Mouse (Mus musculus): Measurements from ENCODE around the gene Ube2r2. TPM values are rescaled to one million over a fixed set of nuclear protein-coding genes. Genes with fewer than 3 reads are reported as not detected.

Gene Ube2r2
- total and polyA plus RNA-seq, 3 experiments: 30.4 to 90.9 (median 38.9) TPM

DNA sequence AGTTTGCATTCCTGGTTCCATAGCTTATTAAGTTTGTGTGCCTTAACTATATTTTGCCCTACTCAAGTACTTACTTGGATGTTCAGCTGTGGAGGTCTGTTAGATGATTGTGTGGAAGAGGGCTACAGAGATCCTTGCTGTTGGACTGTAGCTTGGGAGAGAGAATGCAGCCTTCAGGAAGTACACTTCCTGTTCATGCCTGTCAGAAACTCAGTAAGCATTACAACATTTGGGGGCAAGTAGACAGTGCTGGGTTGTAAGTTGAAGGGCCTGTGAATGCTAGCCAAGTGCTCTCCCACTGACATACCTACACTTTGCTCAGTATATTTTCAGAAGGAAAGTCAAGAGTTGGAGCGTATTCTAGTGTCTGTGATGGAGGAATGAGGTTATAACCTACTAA, 22.7 kb downstream of the Ube2r2 start:
- H3K27ac ChIP-seq (ENCODE audit: insufficient read depth, low read depth): no peak overlapping the region
- dilution Hi-C loops (cut with MboI; ENCODE audit: extremely low pct_ligation_motif_present, extremely low pct_unique_long_range_greater_than_20kb, low sequenced_read_pairs): no loop called here

DNA sequence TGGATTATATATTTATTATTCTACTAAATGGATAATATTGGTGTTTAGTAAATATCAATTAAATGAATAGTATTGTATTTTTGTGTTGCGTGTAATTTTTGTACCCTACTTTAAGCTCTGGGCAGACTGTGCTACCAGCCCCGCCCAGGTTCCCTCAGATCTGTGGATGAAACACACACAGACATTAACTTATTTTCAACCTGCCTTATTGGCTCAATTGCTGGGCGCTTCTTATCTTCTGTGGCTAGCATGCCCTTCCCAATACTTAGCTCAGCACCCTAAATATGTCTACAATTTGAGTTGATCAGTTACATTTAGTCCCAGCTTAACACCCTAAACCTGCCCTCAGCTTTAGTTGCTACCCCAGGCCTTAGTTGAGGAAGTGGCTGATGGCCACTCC, 25.7 kb downstream of the Ube2r2 start:
- no peak overlapping the region for H3K4me3 ChIP-seq (replicated peaks in 1 of 3; ENCODE audit: low read depth in 2 of 3, low read length in 2 of 3, poor library complexity in 1 of 3)
- DNase-seq (ENCODE audit: extremely low read depth): no peak
- 0 out of 2 replicates have a peak, but pooled peaks cover 3% of the 10 kb centered on the region for H3K79me2 ChIP-seq (replicated peaks; ENCODE audit: control insufficient read depth, extremely low read depth, insufficient read depth, poor library complexity, severe bottlenecking)
- TF ChIP-seq MXI1 (IDR thresholded peaks at IDR 0.05; ENCODE audit: low read depth, low read length) (no peak), NRF1 (IDR thresholded peaks at IDR 0.05; ENCODE audit: low read depth, low read length) (no peak)
- no peak overlapping the region for H3K4me2 ChIP-seq (ENCODE audit: insufficient read depth, low read depth, poor library complexity, severe bottlenecking)
- H3K27me3 ChIP-seq (replicated peaks): no peaks in the 10 kb centered on the region
- no peak overlapping the region for H3K9ac ChIP-seq (ENCODE audit: insufficient read depth, low read depth)
- H3K27ac ChIP-seq (ENCODE audit: insufficient read depth, low read depth): no peak overlapping the region
- peaks cover 0 to 9% of the 10 kb centered on the region in 2 experiments; a peak in 2 of 4 replicates for H3K4me1 ChIP-seq (ENCODE audit: control insufficient read depth in 1 of 2, insufficient read depth in 2 of 2)
- H3K9me3 ChIP-seq (replicated peaks; ENCODE audit: low read length): no peaks in the 10 kb centered on the region
- in situ Hi-C loops (cut with MboI; ENCODE audit: low pct_ligation_motif_present, low pct_unique_long_range_greater_than_20kb, low sequenced_read_pairs) (no loop called here), dilution Hi-C loops (cut with MboI; ENCODE audit: extremely low pct_ligation_motif_present, extremely low pct_unique_long_range_greater_than_20kb, low sequenced_read_pairs) (no loop called here)
- H3K36me3 ChIP-seq (replicated peaks in 1 of 2; ENCODE audit: control insufficient read depth in 1 of 2, insufficient read depth in 1 of 2, low read length in 1 of 2): peaks cover 0 to 11% of the 10 kb centered on the region in 2 experiments

More for the DNA sequence above, 22.7 kb downstream of the Ube2r2 start:
- H3K9me3 ChIP-seq (replicated peaks; ENCODE audit: low read length): no peaks in the 10 kb centered on the region
- 0 out of 2 replicates have a peak, but pooled peaks cover 3% of the 10 kb centered on the region for H3K79me2 ChIP-seq (replicated peaks; ENCODE audit: control insufficient read depth, extremely low read depth, insufficient read depth, poor library complexity, severe bottlenecking)
- no peaks in the 10 kb centered on the region for H3K27me3 ChIP-seq (replicated peaks)
- DNase-seq (ENCODE audit: extremely low read depth): no peak
- H3K4me2 ChIP-seq (ENCODE audit: insufficient read depth, low read depth, poor library complexity, severe bottlenecking): no peak overlapping the region
- H3K4me3 ChIP-seq (replicated peaks in 1 of 3; ENCODE audit: low read depth in 2 of 3, low read length in 2 of 3, poor library complexity in 1 of 3): no peak overlapping the region
- TF ChIP-seq HCFC1 (IDR thresholded peaks at IDR 0.05; ENCODE audit: low read depth, low read length) (no peak), TCF12 (IDR thresholded peaks at IDR 0.05; ENCODE audit: low read depth, low read length) (no peak), CHD1 (IDR thresholded peaks at IDR 0.05; ENCODE audit: low read depth, low read length) (no peak), ETS1 (conservative IDR thresholded peaks at IDR 0.05; ENCODE audit: low read depth, low read length) (no peak), BHLHE40 (IDR thresholded peaks at IDR 0.05; ENCODE audit: low read depth, low read length) (no peak), KAT2A (IDR thresholded peaks at IDR 0.05; ENCODE audit: insufficient replicate concordance, low read length) (no peak), CTCF (conservative IDR thresholded peaks at IDR 0.05 in 1 of 2, IDR thresholded peaks at IDR 0.05 in 1 of 2; ENCODE audit: low read depth in 2 of 2, low read length in 2 of 2) (no peak), JUND (conservative IDR thresholded peaks at IDR 0.05; ENCODE audit: low read depth, low read length) (no peak), NRF1 (IDR thresholded peaks at IDR 0.05; ENCODE audit: low read depth, low read length) (no peak), MAFK (IDR thresholded peaks at IDR 0.05; ENCODE audit: insufficient replicate concordance, low read length) (no peak), IRF4 (IDR thresholded peaks at IDR 0.05; ENCODE audit: low read depth, low read length) (no peak), ZMIZ1 (IDR thresholded peaks at IDR 0.05; ENCODE audit: low read depth, low read length) (no peak), CHD2 (IDR thresholded peaks at IDR 0.05; ENCODE audit: low read length) (no peak)
- H3K36me3 ChIP-seq (replicated peaks in 1 of 2; ENCODE audit: control insufficient read depth in 1 of 2, insufficient read depth in 1 of 2, low read length in 1 of 2): peaks cover 0 to 9% of the 10 kb centered on the region in 2 experiments
- H3K4me1 ChIP-seq (ENCODE audit: control insufficient read depth in 1 of 2, insufficient read depth in 2 of 2): peaks cover 0 to 17% of the 10 kb centered on the region in 2 experiments; a peak in 2 of 4 replicates
- no peak overlapping the region for H3K9ac ChIP-seq (ENCODE audit: insufficient read depth, low read depth)
- in situ Hi-C loops (cut with MboI; ENCODE audit: low pct_ligation_motif_present, low pct_unique_long_range_greater_than_20kb, low sequenced_read_pairs): no loop called here
